Mouse (Mus musculus): ENCODE measurements around the gene Stx1a. TPM values are rescaled to one million over a fixed set of nuclear protein-coding genes. Genes with fewer than 3 reads are reported as not detected.

The Stx1a gene
- polyA plus RNA-seq, 1 experiment from 2014 or later = 63.4 TPM

- 15% methylated on average over 14 of the region's 14 CpGs for WGBS
- Histone ChIP-seq H3K9ac (replicated peaks) (peak overlapping the region; percentile 100), H3K36me3 (peaks cover 34% of the 10 kb centered on the region), H3K4me1 (replicated peaks) (peaks cover 28% of the 10 kb centered on the region), H3K4me3 (replicated peaks) (peak overlapping the region; percentile 99), H3K4me2 (replicated peaks) (peak overlapping the region; percentile 82), H3K27me3 (no peaks in the 10 kb centered on the region), H3K27ac (peak overlapping the region; percentile 93), H3K9me3 (no peaks in the 10 kb centered on the region)
- peak; percentile 55 for ATAC-seq
Observed at GRCm38 (mm10) chr5:135076931-135077505, 53.7 kb downstream of the Stx1a start.

- Histone ChIP-seq H3K4me3 (replicated peaks) (peak within 1 kb of the TSS; percentile 99), H3K27me3 (no peaks in the 10 kb centered on the region), H3K4me1 (replicated peaks) (peaks cover 28% of the 10 kb centered on the region), H3K27ac (peak within 1 kb of the TSS; percentile 93), H3K9me3 (no peaks in the 10 kb centered on the region), H3K9ac (replicated peaks) (peak within 1 kb of the TSS; percentile 100), H3K36me3 (peaks cover 26% of the 10 kb centered on the region), H3K4me2 (replicated peaks) (peak within 1 kb of the TSS; percentile 82)
- peak; percentile 93 for ATAC-seq
- under 1% methylated on average over 76 of the region's 83 CpGs for WGBS
Observed at GRCm38 (mm10) chr5:135077564-135078481, 54.5 kb downstream of the Stx1a start, which contains the start of gene Vps37d. Gene Vps37d (minus strand): TSS chr5:135078266.

GRCm38 (mm10) chr5:135078482-135078810 is 55.2 kb downstream of the Stx1a start:
- peak overlapping the region; percentile 82 for H3K4me2 ChIP-seq (replicated peaks)
- H3K9ac ChIP-seq (replicated peaks) = peak overlapping the region; percentile 100
- peaks cover 20% of the 10 kb centered on the region for H3K36me3 ChIP-seq
- H3K4me1 ChIP-seq (replicated peaks) = peaks cover 25% of the 10 kb centered on the region
- 2% methylated on average over 11 of the region's 11 CpGs for WGBS
- peak; percentile 72 for ATAC-seq
- H3K27ac ChIP-seq = peak overlapping the region; percentile 93; the same call in 1 of the 2 replicates
- H3K4me3 ChIP-seq (replicated peaks) = peak overlapping the region; percentile 99
- H3K27me3 ChIP-seq = no peaks in the 10 kb centered on the region
- H3K9me3 ChIP-seq = no peaks in the 10 kb centered on the region

- no peaks in the 10 kb centered on the region for H3K27me3 ChIP-seq
- H3K4me1 ChIP-seq (replicated peaks) = peaks cover 15% of the 10 kb centered on the region
- no peak overlapping the region for H3K4me3 ChIP-seq (replicated peaks)
- H3K9ac ChIP-seq (replicated peaks) = no peak overlapping the region
- ATAC-seq = no peak
- peaks cover 9% of the 10 kb centered on the region for H3K36me3 ChIP-seq
- H3K9me3 ChIP-seq = no peaks in the 10 kb centered on the region
- no peak overlapping the region for H3K4me2 ChIP-seq (replicated peaks)
- WGBS = 96% methylated on average over 2 of the region's 2 CpGs
- H3K27ac ChIP-seq = no peak overlapping the region
Observed at GRCm38 (mm10) chr5:135079578-135079977, 56.3 kb downstream of the Stx1a start.

- no peaks in the 10 kb centered on the region for H3K27me3 ChIP-seq
- H3K9me3 ChIP-seq = no peaks in the 10 kb centered on the region
- no peak for ATAC-seq
- peaks cover 5% of the 10 kb centered on the region for H3K36me3 ChIP-seq
- no peak overlapping the region for H3K4me2 ChIP-seq (replicated peaks)
- H3K4me1 ChIP-seq (replicated peaks) = peaks cover 15% of the 10 kb centered on the region
- no peak overlapping the region for H3K9ac ChIP-seq (replicated peaks)
- no peak overlapping the region for H3K4me3 ChIP-seq (replicated peaks)
- 91% methylated on average over 5 of the region's 5 CpGs for WGBS
- no peak overlapping the region for H3K27ac ChIP-seq
Observed at GRCm38 (mm10) chr5:135080539-135080938, 57.3 kb downstream of the Stx1a start.

GRCm38 (mm10) chr5:135086871-135087270 is 63.6 kb downstream of the Stx1a start:
- Histone ChIP-seq H3K4me3 (replicated peaks) (no peak overlapping the region), H3K9me3 (no peaks in the 10 kb centered on the region), H3K36me3 (no peaks in the 10 kb centered on the region), H3K27ac (no peak overlapping the region), H3K4me1 (replicated peaks) (0 out of 2 replicates have a peak, but pooled peaks cover 4% of the 10 kb centered on the region), H3K9ac (replicated peaks) (no peak overlapping the region), H3K27me3 (peaks cover 48% of the 10 kb centered on the region), H3K4me2 (replicated peaks) (no peak overlapping the region)
- 75% methylated on average over 4 of the region's 4 CpGs for WGBS
- no peak for ATAC-seq

- Histone ChIP-seq H3K4me3 (replicated peaks) (0 out of 2 replicates have a peak within 1 kb of the TSS, but pooled peaks have one; percentile 12), H3K27ac (no peak within 1 kb of the TSS), H3K9me3 (no peaks in the 10 kb centered on the region), H3K4me1 (replicated peaks) (0 out of 2 replicates have a peak, but pooled peaks cover 4% of the 10 kb centered on the region), H3K9ac (replicated peaks) (no peak within 1 kb of the TSS), H3K36me3 (no peaks in the 10 kb centered on the region), H3K27me3 (peaks cover 58% of the 10 kb centered on the region), H3K4me2 (replicated peaks) (peak within 1 kb of the TSS; percentile 23)
- under 1% methylated on average over 39 of the region's 39 CpGs for WGBS
- ATAC-seq = no peak
Observed at GRCm38 (mm10) chr5:135089653-135090052, 66.4 kb downstream of the Stx1a start, which contains the start of gene Mlxipl. Gene Mlxipl (plus strand): TSS chr5:135089890.

Other genes with a start within 250 kb of the Stx1a start
- gene Tmem270, start 116.7 kb upstream of the Stx1a start, polyA plus RNA-seq (2015; fragmentation: Nextera tagmentation; extraction: Ambion mirVana) = not detected in 2 replicates
- gene Cldn13, start 108.0 kb upstream of the Stx1a start, polyA plus RNA-seq (2015; fragmentation: Nextera tagmentation; extraction: Ambion mirVana) = 0.26 and 0.35 TPM in 2 replicates
- gene Mettl27, start 91.1 kb upstream of the Stx1a start, polyA plus RNA-seq (2015; fragmentation: Nextera tagmentation; extraction: Ambion mirVana) = 7.5 and 7.7 TPM in 2 replicates
- not detected in 2 replicates for gene Cldn4, start 76.5 kb upstream of the Stx1a start, polyA plus RNA-seq (2015; fragmentation: Nextera tagmentation; extraction: Ambion mirVana)
- 1.7 and 1.8 TPM in 2 replicates for gene Cldn3, start 37.3 kb upstream of the Stx1a start, polyA plus RNA-seq (2015; fragmentation: Nextera tagmentation; extraction: Ambion mirVana)
- gene Abhd11, start 14.3 kb upstream of the Stx1a start, polyA plus RNA-seq (2015; fragmentation: Nextera tagmentation; extraction: Ambion mirVana) = 50.7 and 51.2 TPM in 2 replicates
- gene Dnajc30, start 40.7 kb downstream of the Stx1a start, polyA plus RNA-seq (2015; fragmentation: Nextera tagmentation; extraction: Ambion mirVana) = 40.4 and 41.3 TPM in 2 replicates
- 89.8 and 103 TPM in 2 replicates for gene Bud23, start 41.5 kb downstream of the Stx1a start, polyA plus RNA-seq (2015; fragmentation: Nextera tagmentation; extraction: Ambion mirVana)
- 24.0 and 32.1 TPM in 2 replicates for gene Vps37d, start 54.8 kb downstream of the Stx1a start, polyA plus RNA-seq (2015; fragmentation: Nextera tagmentation; extraction: Ambion mirVana)
- gene Mlxipl, start 66.4 kb downstream of the Stx1a start, polyA plus RNA-seq (2015; fragmentation: Nextera tagmentation; extraction: Ambion mirVana) = 1.2 and 1.6 TPM in 2 replicates
- gene Tbl2, start 126.2 kb downstream of the Stx1a start, polyA plus RNA-seq (2015; fragmentation: Nextera tagmentation; extraction: Ambion mirVana) = 13.7 and 14.3 TPM in 2 replicates
- gene Bcl7b, start 144.8 kb downstream of the Stx1a start, polyA plus RNA-seq (2015; fragmentation: Nextera tagmentation; extraction: Ambion mirVana) = 49.6 and 51.2 TPM in 2 replicates
- gene Baz1b, start 163.8 kb downstream of the Stx1a start, polyA plus RNA-seq (2015; fragmentation: Nextera tagmentation; extraction: Ambion mirVana) = 40.0 and 44.3 TPM in 2 replicates
- gene Fzd9, start 227.7 kb downstream of the Stx1a start, polyA plus RNA-seq (2015; fragmentation: Nextera tagmentation; extraction: Ambion mirVana) = 11.3 and 12.2 TPM in 2 replicates